Mouse (Mus musculus) kidney, adult 8-10 months (tissue): ENCODE measurements around the gene Mettl13.

Experiments
- DNase-seq, 2 experiments: peaks; one replicate each; pipeline ENCODE4 v3.0.0; 2022

Gene Mettl13

GRCm38 (mm10) chr1:162548016-162548916, at the start of gene Mettl13:
Mettl13 (minus strand) TSS chr1:162548551.
- peak; percentile 86 to 89 for DNase-seq

- DNase-seq, result no peak
Measured at GRCm38 (mm10) chr1:162597379-162598102, 49.2 kb upstream of the Mettl13 start.

- no peak for DNase-seq
Measured at GRCm38 (mm10) chr1:162590415-162590997, 42.2 kb upstream of the Mettl13 start.

- DNase-seq, result no peak
Measured at GRCm38 (mm10) chr1:162589443-162589842, 41.1 kb upstream of the Mettl13 start.

- no peak for DNase-seq
Measured at GRCm38 (mm10) chr1:162588606-162589005, 40.3 kb upstream of the Mettl13 start.

GRCm38 (mm10) chr1:162586282-162586681, 37.9 kb upstream of the Mettl13 start:
- no peak for DNase-seq

GRCm38 (mm10) chr1:162582884-162583283, 34.5 kb upstream of the Mettl13 start:
- no peak for DNase-seq

- no peak for DNase-seq
Measured at GRCm38 (mm10) chr1:162575098-162575497, 26.7 kb upstream of the Mettl13 start.

- DNase-seq, result peak; percentile 4 to 26
Measured at GRCm38 (mm10) chr1:162570931-162571601, 22.7 kb upstream of the Mettl13 start.

- peak; percentile 88 to 89 for DNase-seq
Measured at GRCm38 (mm10) chr1:162570260-162570748, 22.0 kb upstream of the Mettl13 start, which contains the start of gene Vamp4. Vamp4 (plus strand) TSS chr1:162570515.

GRCm38 (mm10) chr1:162567351-162567750, 19.0 kb upstream of the Mettl13 start:
- no peak for DNase-seq

- no peak for DNase-seq
Measured at GRCm38 (mm10) chr1:162564992-162565391, 16.6 kb upstream of the Mettl13 start.

- DNase-seq, result no peak
Measured at GRCm38 (mm10) chr1:162563236-162563635, 14.9 kb upstream of the Mettl13 start.

- DNase-seq, result no peak
Measured at GRCm38 (mm10) chr1:162554193-162554592, 5.8 kb upstream of the Mettl13 start.

GRCm38 (mm10) chr1:162552956-162553355, 4.6 kb upstream of the Mettl13 start:
- no peak for DNase-seq

GRCm38 (mm10) chr1:162549615-162550283, 1.4 kb upstream of the Mettl13 start:
- no peak for DNase-seq

- no peak for DNase-seq
Measured at GRCm38 (mm10) chr1:162548917-162549613, 714 bp upstream of the Mettl13 start.

- DNase-seq, result no peak
Measured at GRCm38 (mm10) chr1:162547607-162548006, 744 bp downstream of the Mettl13 start.

GRCm38 (mm10) chr1:162543231-162543630, 5.1 kb downstream of the Mettl13 start:
- DNase-seq, result no peak

GRCm38 (mm10) chr1:162533766-162534560, 14.4 kb downstream of the Mettl13 start:
- DNase-seq, result no peak

GRCm38 (mm10) chr1:162532330-162532729, 16.0 kb downstream of the Mettl13 start:
- DNase-seq, result no peak
